Mouse (Mus musculus): Measurements from ENCODE around the gene Gm48551.

The Gm48551 gene

DNA sequence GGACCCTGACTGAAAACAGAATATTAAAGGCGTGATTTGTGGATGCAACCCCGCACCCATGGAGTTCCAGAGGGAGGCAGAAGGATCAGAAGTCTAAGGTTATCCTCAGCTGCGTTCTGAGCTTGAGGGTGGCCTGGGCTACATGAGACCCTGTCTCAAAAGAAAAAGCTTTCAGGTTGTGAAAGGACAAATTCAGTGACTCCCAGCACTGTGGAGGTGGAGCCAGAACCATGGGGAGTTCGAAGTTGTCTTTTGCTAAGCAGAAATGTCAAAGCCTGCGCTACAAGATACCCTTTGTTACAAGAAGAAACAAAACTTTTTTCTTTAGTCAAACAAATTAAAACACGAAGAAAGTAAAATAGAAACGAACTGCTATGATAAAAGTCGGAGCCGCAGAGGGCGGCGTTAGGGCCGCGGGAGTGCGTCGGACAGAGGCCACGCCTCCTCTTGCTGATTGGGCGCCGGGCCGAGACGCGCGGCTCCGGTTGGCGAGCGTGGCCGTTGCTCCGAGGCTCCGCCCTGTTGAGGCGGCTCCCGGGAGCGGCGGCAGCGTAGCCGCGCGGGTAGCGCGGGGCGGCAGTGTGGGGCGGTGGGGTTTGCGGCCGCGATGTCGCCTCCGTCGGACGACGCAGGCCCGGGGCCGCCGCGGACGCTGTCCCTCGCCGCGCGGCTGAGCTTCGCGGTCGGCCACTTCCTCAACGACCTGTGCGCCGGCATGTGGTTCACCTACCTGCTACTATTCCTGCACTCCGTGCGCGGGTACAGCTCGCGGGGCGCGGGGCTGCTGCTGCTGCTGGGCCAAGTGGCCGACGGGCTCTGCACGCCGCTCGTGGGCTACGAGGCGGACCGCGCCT is 27.0 kb upstream of the Gm48551 start, which contains the start of gene Mfsd12:
Gene Mfsd12 (plus strand): TSS at position 501 of the 854 bp plus-strand sequence.
- DNase-seq (ENCODE audit: low spot score in 2 of 2), result peak; percentile 83 to 95

DNA sequence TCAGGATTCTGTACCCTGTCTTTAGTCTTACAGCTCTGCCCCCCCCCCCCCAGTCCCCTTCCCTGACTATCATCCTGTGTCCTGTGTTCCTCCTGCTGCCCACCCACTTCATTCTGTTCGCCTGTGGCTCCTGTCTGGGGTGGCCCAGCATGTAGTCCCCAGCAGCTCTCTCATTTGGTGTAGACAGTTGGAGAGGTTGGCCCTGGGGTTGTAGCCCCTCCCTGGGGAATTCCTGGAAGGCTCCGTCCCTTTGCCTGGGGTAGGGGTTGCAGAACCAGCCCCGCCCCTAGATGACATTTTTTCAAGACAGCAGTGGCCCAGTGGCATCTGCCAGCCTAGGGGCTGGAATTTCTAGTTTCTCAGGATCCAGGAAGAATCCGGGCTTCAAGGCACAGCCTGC is 26.1 kb upstream of the Gm48551 start:
- DNase-seq (ENCODE audit: low spot score in 2 of 2), result peak in 1 of 2 experiments; percentile 39

DNA sequence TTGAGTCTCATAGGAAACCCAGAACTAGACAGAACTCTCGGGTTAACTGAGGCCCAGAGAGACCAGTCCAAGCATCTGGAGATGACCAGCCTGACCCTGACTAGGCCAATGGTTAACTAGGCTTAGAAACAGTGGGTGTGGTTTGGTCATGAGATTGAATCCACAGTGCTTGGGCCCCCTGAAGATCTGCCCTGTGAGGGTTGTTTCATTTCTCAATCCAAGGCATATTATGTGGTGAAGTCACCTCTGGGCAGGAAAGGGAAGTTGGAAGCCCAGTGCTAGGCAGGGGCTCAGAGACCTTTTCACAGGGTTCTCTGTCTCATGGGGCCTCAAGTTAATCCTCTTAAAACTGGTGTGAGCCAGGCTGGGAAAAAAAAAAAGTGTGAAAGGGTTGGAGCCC is 25.4 kb upstream of the Gm48551 start:
- DNase-seq (ENCODE audit: low spot score in 2 of 2), result no peak

DNA sequence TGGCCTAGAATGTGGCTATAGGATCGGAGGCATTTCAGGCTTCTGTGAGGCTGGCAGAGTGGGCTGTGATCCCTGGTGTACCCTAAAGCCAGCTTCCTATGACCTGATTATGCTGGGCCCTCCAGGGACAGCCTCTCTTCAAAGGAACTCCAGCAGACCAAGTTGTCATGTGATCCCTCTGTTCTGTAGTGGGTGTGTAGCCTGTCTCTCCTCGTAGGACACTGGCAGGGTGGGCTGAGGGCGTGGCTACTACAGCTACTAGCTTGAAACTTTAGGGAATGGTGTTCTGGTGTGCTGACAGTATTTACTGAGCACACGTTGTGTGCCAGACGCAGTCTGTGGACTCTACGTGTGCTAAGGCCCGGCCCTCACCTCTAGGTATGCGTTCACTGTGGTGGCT is 23.5 kb upstream of the Gm48551 start:
- DNase-seq (ENCODE audit: low spot score in 2 of 2), result peak in 1 of 2 experiments; percentile 29

DNA sequence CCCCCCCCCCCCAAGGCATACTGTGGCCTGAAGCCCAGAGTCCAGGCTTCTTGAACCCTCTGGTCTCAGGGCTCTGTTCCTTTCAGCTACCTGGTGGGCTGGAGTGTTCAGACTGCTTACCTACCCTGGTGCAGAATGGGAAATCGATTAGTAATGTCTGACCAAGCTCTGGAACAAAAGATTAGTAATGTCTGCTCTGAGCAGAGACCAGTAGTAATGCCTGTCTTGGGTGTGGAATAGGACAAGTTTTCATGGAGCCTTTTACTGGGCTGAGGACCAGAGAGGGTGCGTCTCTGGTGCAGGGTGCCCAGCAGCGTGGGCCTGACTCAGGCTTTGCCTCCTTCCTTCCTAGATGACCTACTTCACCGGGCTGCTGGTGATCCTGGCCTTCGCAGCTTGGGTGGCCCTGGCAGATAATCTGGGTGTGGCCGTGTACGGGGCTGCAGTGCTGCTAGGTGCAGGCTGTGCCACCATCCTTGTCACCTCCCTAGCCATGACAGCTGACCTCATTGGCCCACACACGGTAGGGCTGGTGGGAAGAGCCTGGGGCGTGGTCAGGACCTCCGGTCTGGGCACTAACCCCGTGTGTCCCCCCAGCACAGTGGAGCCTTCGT is 21.8 kb upstream of the Gm48551 start:
- DNase-seq (ENCODE audit: low spot score in 2 of 2), result peak; percentile 75 to 85

DNA sequence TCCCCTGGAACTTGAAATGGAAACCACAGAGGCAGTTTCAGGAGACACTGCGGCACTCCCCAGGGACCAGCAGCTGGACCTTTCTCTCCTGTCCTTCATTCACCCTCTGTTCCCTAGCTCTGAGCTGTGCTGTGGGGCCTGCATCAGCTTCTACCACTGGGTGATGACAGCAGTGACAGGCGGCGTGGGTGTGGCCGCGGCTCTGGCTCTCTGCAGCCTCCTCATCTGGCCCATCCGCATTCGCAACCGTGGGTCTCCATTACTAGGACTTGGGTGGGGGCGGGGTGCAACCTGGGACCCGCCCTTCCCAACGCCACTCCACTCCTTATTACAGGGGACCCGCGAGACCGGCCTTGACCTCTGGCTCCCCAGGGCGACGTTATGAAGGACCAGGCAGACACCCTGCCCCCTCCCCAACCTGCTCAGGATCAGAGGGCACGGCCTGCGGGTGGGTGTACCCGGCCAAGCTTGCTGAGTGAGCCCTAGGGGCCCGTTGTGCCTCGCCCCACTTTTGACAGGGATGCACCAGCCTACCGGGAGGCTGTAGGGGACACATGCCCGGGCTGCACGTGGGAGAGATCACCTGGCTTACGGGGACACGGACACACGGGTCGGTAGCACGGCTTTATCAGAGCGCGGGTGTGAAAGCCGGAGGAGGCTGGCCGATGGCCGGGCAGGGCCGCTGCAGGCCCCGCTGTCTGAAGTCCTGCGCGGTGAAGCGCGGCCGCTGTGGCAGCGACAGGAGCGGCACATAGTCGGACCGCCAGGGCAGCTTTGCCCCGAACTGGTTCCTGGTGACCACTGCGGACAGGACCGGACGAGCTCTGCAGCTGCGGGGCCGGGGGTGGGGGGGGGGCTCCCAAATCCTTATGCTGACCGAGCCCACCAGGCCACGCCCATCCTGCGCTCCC is 20.6 kb upstream of the Gm48551 start:
- DNase-seq (ENCODE audit: low spot score in 2 of 2), result peak in 1 of 2 experiments; percentile 49

DNA sequence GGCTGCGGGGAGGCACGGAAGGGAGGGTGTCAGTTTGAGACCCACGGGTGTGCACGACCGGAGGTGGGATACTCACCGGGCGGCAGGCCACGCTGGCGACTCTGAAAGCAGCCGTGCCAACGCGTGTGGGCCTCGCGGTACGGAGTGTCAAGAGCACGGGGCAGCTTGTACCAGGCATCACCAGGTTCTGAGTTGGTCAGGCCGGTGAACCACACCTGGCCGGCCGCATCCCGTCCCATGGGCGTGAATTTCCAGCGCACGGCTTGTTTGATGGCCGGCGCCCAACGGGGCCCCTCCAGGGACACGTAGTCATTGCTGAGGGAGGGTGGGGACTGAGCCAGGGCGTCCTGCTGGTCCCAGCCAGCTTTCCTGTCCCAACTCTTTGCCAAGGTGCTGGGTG is 19.6 kb upstream of the Gm48551 start:
- DNase-seq (ENCODE audit: low spot score in 2 of 2), result peak in 1 of 2 experiments; percentile 45

DNA sequence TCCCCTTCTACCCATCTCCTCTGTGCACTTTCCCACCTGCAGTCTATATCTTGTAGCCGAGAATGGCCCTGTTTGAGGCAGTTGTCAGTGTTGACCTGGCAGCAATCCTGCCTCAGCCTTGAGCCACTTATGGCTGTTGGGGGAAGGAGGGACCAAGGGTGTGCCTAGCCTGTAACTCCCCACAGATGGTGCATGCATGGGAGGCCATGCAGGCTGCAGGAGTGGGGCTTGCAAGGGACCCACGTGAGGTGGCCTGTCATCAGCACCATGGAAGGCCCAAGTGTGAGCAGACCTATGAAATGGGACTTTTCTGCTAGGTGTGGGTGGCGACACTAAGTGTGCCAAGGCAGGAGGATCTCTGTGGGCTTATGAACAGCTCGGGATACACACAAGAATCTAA is 19.2 kb upstream of the Gm48551 start:
- peak in 1 of 2 experiments; percentile 43 for DNase-seq (ENCODE audit: low spot score in 2 of 2)

DNA sequence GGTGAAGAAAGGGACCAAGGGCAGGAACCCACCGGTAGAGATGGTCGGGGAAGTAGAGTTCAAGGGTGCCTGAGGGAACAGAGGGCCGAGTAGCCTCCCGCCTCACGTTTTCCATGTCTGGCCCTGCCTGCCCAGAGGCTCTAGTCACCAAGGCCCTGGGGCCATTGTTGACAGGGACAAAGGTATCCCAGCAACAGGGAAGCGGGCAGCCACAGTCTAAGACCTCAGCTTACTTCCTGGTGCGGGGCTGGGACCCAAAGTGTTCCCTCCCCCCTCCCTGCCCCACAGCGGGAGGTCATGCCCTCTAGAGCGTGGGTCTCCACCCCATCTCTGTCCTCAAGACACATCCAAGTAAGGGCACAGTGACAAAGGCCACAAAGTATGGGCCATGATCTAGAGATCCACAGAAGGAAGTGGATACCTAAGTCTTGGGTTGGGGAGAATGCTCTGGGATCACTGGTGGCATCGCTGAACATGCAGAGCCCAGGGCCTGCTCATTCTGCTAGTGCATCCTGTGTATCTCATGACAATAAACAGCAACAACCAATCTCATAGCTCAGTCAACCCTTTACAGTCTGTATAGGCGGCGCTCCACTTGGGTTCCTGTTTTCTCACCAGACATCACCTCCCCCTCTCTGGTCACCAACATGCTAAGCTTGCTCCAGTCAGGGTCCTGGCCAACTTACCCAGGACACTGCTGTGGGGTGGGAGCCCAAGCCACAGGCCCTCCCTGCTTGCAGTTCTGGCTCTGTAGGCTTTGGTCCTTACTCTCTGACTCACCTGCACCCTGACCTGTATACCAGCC is 18.4 kb upstream of the Gm48551 start, which contains the start of gene 4930404N11Rik:
Gene 4930404N11Rik (minus strand): TSS at position 145 of the 805 bp plus-strand sequence.
- DNase-seq (ENCODE audit: low spot score in 2 of 2), result peak; percentile 47 to 49

DNA sequence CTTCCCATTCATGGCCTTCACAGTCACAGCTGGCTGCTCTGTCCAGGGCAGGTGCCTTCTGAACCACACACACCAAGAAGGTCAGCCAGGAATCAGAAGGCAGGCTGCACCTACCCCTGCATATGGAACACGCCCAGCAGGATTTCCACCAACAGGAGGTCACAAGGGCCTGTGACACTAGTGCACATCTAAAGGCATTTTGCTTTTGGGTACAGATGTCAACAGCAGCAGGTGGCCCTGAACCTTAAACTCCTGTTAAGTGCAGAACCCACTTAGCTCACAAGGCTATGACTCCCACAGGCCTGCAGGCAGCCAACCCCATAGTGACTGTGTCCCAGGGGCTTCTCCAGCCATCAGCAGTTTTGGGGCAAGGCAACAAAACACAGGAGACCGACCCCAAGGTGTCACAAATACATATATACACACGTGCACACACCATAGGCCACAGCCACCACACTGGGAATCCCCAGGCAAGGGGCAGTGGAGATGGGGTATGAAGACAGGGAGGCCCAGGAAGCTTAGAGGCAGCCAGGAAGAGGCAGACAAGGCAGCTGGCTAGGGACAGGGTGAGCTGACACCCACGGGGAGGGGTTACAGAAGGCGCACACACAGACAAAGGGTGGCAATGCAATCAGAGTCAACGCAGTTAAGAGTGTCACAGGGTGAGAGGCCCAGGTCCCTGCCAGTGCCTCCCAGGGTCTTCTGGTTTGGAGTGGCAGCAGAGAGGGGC is 17.6 kb upstream of the Gm48551 start:
- peak in 1 of 2 experiments; percentile 34 for DNase-seq (ENCODE audit: low spot score in 2 of 2)

DNA sequence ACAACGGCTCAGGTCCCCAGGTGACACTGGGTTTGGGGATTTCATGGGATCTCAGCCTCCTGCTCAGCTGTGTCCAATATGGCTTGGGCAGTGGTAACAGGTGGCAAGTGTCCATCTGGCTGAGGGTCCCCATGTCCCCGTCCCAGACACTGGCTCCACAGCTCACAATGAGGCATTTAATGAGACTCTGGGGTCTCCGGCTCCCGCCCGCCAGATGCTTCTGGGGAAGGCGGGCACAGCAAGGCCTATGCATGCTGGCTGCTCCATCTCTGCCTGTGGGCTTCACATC is 17.1 kb upstream of the Gm48551 start:
- DNase-seq (ENCODE audit: low spot score in 2 of 2), result no peak

DNA sequence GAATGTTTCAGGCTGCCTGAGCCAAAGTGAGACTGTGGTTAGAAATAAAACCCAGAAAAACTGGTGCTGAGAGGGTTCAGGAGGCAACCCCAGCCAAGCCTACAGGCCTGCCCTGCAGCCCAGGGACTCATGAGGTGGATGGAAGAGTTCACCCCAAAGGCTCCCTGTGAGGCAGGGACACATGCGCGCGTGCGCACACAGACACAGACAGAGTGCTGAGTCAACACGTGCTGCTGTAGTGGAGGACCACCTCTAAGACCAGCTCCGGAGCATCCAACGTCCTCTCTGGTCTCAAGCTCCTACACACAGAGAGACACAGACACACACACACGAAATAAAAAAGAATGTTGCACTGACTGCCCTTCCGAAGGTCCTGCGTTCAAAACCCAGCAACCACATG is 8.9 kb upstream of the Gm48551 start:
- no peak for DNase-seq (ENCODE audit: low spot score in 2 of 2)

DNA sequence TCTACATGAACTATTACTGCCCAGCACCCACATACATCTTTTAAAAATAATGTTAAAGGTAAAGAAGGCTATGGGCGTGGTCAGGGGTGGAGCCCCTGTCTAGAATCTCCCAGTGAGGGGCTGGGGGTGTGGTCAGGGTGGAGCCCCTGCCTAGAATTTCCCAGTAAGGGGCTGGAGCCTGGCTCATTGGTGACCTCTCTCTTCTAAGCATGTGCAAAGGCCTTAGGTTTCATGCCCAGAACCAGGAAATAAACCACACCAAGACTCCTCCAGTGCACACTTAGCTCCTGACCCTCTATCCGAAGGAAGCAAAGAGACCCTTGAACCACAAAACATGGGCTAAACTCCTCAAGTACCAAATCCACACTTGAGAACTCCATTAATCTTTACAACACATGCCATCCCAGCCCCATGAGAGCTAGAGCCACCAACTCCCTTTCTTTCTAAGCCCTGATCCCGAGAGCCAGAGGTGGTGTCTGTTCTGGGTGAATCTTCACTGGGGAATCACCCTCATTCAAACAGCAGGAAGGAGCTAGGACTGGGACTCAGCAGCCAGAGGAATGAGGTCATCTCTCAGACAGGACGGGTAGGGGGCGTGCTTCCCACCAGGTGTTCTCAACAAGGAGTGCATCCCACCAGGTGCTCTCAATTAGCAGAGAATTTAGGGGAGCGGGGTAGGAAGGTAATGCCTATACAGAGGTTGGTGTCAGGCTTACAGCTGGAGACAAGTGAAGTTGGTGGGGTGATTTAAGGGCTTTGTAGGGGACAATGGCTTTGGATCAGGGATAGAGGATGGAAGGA is 7.5 kb upstream of the Gm48551 start:
- DNase-seq (ENCODE audit: low spot score in 2 of 2), result peak; percentile 70 to 72

DNA sequence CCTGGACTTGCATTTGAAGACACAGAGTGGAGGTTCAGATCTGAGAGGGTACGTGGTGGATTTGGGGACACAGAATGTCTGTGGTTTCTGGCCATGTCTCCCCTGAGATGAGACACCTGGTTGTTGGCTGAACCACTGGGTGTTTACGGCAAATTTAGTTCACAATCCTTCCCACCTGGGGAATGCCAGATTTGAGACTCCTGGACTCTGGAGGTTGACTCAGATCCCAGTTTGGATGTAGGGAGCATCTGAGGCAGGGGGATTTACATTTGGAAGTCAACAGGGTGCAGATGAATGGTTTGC is 7.0 kb upstream of the Gm48551 start:
- DNase-seq (ENCODE audit: low spot score in 2 of 2), result peak in 1 of 2 experiments; percentile 26

DNA sequence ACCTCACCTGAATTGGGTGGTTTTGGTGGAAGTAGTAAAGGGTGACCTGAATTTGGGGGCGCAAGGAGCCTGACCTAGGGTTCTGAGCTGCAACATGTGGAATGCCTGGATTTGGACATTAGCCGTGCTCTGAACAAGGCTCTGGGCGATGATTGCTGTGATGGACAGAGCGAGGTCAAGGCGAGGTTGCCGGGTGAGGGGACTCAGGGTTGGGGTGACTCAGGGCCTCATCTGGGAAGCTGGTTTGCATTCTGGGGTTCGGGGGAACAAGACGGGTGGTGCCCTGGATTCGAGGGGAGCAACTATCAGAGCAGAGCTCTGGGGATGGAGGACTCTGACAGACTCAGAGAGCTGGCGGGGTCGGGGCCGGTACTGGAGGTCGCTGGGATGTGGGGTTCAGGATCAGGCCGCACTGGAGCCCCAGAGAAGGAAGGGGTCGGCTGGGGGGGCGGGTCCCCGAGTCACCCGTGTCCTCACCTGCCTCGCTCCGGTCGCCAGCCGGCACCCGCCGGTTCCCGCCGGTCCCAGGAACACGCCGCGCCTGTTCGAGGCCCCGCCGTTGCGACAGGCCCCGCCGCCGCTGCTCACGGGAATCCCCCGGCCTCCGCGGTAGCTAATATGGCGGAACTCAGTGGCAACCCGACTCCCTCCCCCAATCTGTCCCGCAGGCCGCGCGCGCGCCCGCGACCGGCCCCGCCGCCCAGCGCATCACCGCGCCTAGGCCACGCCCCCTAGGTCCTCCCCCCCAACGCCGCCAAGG is 6.3 kb upstream of the Gm48551 start, which contains the start of gene Fzr1:
Gene Fzr1 (minus strand): TSS at position 724 of the 760 bp plus-strand sequence.
- DNase-seq (ENCODE audit: low spot score in 2 of 2), result peak in 1 of 2 experiments; percentile 56

DNA sequence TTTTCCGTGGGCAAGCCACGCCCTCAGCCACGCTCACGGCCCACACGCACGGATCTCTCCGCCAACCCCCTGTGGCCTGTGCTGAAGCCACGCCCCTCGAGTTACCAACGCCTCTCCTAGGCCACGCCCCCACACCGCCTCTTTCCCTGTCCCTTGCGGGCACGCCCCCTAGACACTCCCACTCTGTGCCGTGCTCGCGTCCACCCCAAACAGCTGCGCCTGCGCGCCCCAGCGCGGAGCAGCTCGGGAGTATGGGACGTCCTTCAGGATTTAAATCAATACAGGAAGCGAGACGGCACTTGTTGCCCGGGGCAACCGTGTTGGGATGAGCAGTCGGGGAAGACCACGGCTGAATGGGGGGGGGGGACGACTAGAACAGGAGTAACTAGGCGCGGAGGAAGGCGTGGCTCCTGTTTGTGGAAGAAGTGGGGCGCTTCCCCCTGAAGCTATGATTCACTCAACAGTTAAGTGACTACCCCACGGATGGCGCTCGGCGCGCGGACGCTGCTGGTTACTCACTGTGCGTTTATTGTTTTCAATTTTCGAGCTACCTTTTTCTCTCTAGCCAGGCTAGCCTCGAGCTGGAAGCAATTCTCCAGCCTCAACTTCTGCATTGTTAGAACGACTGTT is 5.6 kb upstream of the Gm48551 start:
- DNase-seq (ENCODE audit: low spot score in 2 of 2), result peak; percentile 100

DNA sequence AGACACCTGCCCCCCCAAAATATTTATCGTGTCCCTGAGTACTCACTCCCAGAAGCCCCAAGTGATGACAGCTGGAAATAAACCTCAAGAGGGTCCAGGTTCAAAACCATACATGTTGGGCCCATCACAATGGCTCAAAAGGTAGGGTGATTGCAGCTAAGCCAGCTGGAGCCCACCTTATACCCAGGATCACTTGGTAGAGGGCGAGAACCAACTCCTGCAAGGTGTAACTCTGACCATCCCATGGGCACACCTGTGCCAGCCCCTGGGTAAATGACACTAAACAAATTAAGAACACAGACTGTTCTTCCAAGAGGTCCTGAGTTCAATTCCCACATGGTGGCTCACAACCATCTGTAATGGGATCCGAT is 5.1 kb upstream of the Gm48551 start:
- peak in 1 of 2 experiments; percentile 57 for DNase-seq (ENCODE audit: low spot score in 2 of 2)

DNA sequence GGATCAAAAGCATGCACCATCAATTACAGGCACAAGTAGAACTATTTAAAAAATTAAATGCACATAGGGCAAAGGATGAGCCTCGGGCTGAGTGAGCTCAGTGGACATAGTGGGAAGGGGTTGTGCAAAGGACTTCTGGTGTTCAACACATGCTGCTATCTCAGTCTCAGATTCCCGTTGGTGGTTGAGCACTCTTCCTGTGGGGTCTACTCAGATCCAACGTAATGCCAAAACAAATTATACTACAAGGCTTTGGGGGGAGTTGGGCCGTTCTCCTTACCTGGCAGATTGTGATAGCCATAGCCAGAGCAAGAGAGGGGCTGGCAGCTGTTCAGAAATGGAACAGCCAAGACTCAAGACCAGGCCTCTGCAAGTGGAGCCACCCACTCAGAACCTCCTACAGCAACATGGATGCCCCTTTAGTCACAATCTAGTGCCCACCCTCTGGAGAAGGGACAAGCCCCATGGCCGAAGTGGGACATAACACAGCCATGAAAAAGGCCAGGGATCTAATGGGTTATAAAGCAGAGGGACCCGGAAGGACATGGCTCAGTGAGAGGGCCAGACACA is 4.4 kb upstream of the Gm48551 start:
- peak in 1 of 2 experiments; percentile 54 for DNase-seq (ENCODE audit: low spot score in 2 of 2)
